Mouse (Mus musculus): ENCODE measurements around the gene Ess2. TPM values are rescaled to one million over a fixed set of nuclear protein-coding genes. Genes with fewer than 3 reads are reported as not detected.

Ess2 gene
- polyA plus RNA-seq, 1 experiment = 21.2 TPM

DNA sequence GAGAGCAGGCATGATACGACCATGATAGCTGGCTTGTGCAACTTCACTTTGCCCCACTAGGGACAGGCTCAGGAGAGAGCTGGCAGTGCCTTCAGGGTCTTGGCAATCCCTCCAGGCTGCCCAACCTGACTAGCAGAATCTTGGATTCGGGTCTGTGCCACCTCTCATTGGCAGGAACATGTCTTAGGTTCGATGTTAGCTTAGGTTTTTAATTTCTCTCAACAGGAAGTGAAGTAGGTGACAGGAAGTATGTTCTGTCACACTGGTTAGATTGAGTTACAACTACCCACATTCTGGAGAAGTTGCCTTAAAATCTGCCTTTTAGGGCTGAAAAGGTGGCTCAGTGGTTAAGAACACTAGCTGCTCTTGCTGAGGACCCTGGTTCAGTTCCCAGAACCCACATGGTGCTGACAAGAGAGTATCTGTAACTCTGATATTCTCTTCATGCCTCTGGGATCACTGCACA lies 23.3 kb upstream of the Ess2 start:
- Histone ChIP-seq H3K36me3 (ENCODE audit: control insufficient read depth, insufficient read depth) (no peaks in the 10 kb centered on the region), H3K79me2 (ENCODE audit: control insufficient read depth, insufficient read depth) (no peaks in the 10 kb centered on the region), H3K27me3 (ENCODE audit: control insufficient read depth, insufficient read depth, insufficient read length) (peaks cover 60% of the 10 kb centered on the region), H3K79me3 (ENCODE audit: low read depth) (no peaks in the 10 kb centered on the region), H3K4me3 (ENCODE audit: insufficient read depth, poor library complexity, severe bottlenecking) (no peak overlapping the region), H3ac (ENCODE audit: control insufficient read depth, insufficient read length, low read depth) (no peak overlapping the region)
- TF ChIP-seq MYOD1 (IDR thresholded peaks at IDR 0.05; ENCODE audit: control insufficient read depth, insufficient read length, low read depth) (no peak), USF1 (IDR thresholded peaks at IDR 0.05; ENCODE audit: low read depth) (no peak), CTCF (IDR thresholded peaks at IDR 0.05; ENCODE audit: control insufficient read depth, insufficient read depth, insufficient read length) (no peak), CEBPB (IDR thresholded peaks at IDR 0.05; ENCODE audit: low read depth) (no peak), FOSL1 (IDR thresholded peaks at IDR 0.05; ENCODE audit: insufficient read depth, low read length, poor library complexity, severe bottlenecking) (no peak), MAX (IDR thresholded peaks at IDR 0.05) (no peak), MYOG (IDR thresholded peaks at IDR 0.05; ENCODE audit: control insufficient read depth, extremely low read depth, insufficient read length) (no peak)

DNA sequence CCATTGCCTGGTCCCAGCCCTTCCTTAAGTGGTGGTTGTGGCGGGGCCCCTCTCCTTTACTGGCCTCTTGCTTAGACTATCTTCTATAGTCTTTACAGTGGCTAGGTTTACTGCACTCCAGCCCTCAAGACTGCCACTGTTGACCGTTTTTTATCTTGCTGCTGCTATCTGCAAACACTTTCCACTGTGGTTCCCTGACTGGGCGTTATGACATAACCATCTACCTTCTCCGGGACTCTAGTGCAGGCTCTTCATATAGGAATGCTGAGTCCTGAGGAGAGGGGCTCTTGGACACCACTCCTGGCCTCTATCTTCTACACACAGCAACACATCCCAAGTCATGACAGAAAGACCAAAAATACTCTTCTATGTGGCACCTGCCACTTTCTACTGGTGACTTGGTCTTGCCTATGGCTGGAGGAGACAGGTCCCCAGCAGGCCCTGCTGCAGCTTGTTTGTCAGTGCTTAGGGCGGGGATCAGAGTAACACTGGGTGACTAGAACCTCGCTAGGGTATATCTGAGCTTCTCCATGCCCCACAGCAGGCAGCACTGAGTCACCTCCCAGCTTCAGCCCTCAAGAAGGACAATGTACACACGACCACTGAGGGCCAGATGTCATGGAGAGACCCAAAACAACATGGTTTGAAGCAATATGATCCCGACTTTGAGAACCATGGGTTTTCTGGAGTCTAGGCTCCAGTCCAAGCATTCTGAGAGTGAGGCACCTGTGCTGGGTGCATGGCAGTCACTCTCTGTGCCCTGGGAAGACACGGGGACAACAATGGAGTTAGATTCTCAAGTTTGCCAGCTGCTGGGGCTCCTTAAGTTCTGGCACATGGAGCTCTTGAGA lies 22.7 kb upstream of the Ess2 start:
- Histone ChIP-seq H3K36me3 (ENCODE audit: control insufficient read depth, insufficient read depth) (no peaks in the 10 kb centered on the region), H3K79me2 (ENCODE audit: control insufficient read depth, insufficient read depth) (no peaks in the 10 kb centered on the region), H3K79me3 (ENCODE audit: low read depth) (no peaks in the 10 kb centered on the region), H3ac (ENCODE audit: control insufficient read depth, insufficient read length, low read depth) (no peak overlapping the region), H3K4me3 (ENCODE audit: insufficient read depth, poor library complexity, severe bottlenecking) (no peak overlapping the region), H3K27me3 (ENCODE audit: control insufficient read depth, insufficient read depth, insufficient read length) (peaks cover 60% of the 10 kb centered on the region)
- no peak for TF ChIP-seq USF1 (IDR thresholded peaks at IDR 0.05; ENCODE audit: low read depth)

DNA sequence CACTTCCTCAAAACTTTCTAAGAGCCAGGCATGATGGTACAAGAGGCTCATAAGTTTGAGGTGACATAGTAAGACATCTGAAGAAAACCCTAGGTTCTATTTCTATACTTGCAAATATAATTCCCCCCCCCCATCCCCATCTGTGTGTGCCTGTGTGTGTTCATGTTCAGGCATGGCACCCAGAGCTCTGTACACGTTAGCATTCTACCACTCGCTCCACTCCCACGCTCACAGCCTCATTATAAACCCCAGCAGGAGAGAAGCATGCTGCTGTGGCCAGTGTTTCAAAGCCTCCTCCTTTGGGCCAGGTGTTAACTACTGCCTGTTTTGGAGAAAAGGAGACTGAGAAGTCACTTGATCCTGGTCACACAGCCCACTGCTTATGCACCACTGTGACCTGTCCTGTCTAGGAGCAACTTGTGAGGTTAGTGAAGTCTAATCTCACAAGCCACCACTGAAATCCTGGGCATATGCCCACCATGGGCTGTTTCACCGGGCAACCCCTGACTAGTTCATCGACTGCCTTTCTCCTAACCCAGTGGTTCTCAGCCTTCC lies 20.8 kb upstream of the Ess2 start:
- no peak for TF ChIP-seq MYOD1 (IDR thresholded peaks at IDR 0.05; ENCODE audit: control insufficient read depth, insufficient read length, low read depth)
- no peak for TF ChIP-seq MAX (IDR thresholded peaks at IDR 0.05)
- TF ChIP-seq FOSL1 (IDR thresholded peaks at IDR 0.05; ENCODE audit: insufficient read depth, low read length, poor library complexity, severe bottlenecking) = no peak
- TF ChIP-seq CEBPB (IDR thresholded peaks at IDR 0.05; ENCODE audit: low read depth) = no peak
- no peak for TF ChIP-seq CTCF (IDR thresholded peaks at IDR 0.05; ENCODE audit: control insufficient read depth, insufficient read depth, insufficient read length)
- TF ChIP-seq MYOG (IDR thresholded peaks at IDR 0.05; ENCODE audit: control insufficient read depth, extremely low read depth, insufficient read length) = no peak
- TF ChIP-seq USF1 (IDR thresholded peaks at IDR 0.05; ENCODE audit: low read depth) = no peak
- H3K79me3 ChIP-seq (ENCODE audit: low read depth) = no peaks in the 10 kb centered on the region
- peaks cover 50% of the 10 kb centered on the region for H3K27me3 ChIP-seq (ENCODE audit: control insufficient read depth, insufficient read depth, insufficient read length)
- no peaks in the 10 kb centered on the region for H3K79me2 ChIP-seq (ENCODE audit: control insufficient read depth, insufficient read depth)
- H3ac ChIP-seq (ENCODE audit: control insufficient read depth, insufficient read length, low read depth) = no peak overlapping the region
- no peak overlapping the region for H3K4me3 ChIP-seq (ENCODE audit: insufficient read depth, poor library complexity, severe bottlenecking)
- no peaks in the 10 kb centered on the region for H3K36me3 ChIP-seq (ENCODE audit: control insufficient read depth, insufficient read depth)

DNA sequence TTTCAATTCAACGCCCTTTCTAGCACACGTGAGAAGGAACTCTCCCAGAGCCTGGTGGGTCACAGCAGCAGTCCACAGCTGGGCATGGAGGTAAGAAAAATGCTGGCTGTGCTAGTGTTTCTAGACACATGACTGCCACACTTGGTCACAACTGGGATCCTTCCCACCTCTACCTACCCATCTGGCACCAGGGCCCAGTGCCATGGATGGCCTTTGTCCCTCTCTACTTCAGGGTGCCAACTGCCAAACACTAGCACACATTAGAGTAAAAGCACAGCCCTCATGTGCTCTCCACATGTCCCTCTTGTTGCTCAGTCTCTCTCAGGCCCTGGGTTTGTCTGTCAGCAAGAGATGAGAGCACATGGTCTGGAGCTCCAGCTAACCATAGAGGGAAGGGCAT lies 18.5 kb upstream of the Ess2 start:
- TF ChIP-seq MYOD1 (IDR thresholded peaks at IDR 0.05; ENCODE audit: control insufficient read depth, insufficient read length, low read depth) (no peak), CEBPB (IDR thresholded peaks at IDR 0.05; ENCODE audit: low read depth) (no peak), USF1 (IDR thresholded peaks at IDR 0.05; ENCODE audit: low read depth) (no peak), CTCF (IDR thresholded peaks at IDR 0.05; ENCODE audit: control insufficient read depth, insufficient read depth, insufficient read length) (no peak), MAX (IDR thresholded peaks at IDR 0.05) (no peak)
- Histone ChIP-seq H3K27me3 (ENCODE audit: control insufficient read depth, insufficient read depth, insufficient read length) (peaks cover 29% of the 10 kb centered on the region), H3ac (ENCODE audit: control insufficient read depth, insufficient read length, low read depth) (no peak overlapping the region), H3K79me3 (ENCODE audit: low read depth) (no peaks in the 10 kb centered on the region), H3K36me3 (ENCODE audit: control insufficient read depth, insufficient read depth) (peaks cover 8% of the 10 kb centered on the region), H3K79me2 (ENCODE audit: control insufficient read depth, insufficient read depth) (no peaks in the 10 kb centered on the region), H3K4me3 (ENCODE audit: insufficient read depth, poor library complexity, severe bottlenecking) (no peak overlapping the region)

DNA sequence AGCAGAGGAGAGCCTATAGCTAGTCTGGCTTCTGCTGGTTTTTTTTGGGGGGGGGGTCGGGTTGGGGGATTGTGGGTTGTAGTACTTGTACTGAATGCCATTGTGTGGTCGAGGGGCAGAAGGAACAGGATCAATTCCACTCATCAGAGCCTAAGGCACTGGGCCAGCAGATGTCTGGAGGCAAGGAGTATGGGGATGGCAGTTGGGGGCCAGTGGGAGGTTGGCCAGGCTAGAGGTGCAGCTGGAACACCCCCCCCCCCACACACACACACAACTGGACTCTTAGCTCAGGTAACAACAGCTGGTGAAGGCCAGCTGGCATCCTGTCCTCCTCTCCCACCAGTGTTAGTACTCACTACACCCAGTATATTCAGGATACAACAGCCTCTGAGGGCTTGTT lies 18.1 kb upstream of the Ess2 start:
- Histone ChIP-seq H3K4me3 (ENCODE audit: insufficient read depth, poor library complexity, severe bottlenecking) (no peak overlapping the region), H3ac (ENCODE audit: control insufficient read depth, insufficient read length, low read depth) (no peak overlapping the region), H3K36me3 (ENCODE audit: control insufficient read depth, insufficient read depth) (peaks cover 8% of the 10 kb centered on the region), H3K27me3 (ENCODE audit: control insufficient read depth, insufficient read depth, insufficient read length) (peaks cover 25% of the 10 kb centered on the region), H3K79me3 (ENCODE audit: low read depth) (no peaks in the 10 kb centered on the region), H3K79me2 (ENCODE audit: control insufficient read depth, insufficient read depth) (no peaks in the 10 kb centered on the region)
- TF ChIP-seq CTCF (IDR thresholded peaks at IDR 0.05; ENCODE audit: control insufficient read depth, insufficient read depth, insufficient read length) (no peak), MYOD1 (IDR thresholded peaks at IDR 0.05; ENCODE audit: control insufficient read depth, insufficient read length, low read depth) (no peak), USF1 (IDR thresholded peaks at IDR 0.05; ENCODE audit: low read depth) (no peak), MYOG (IDR thresholded peaks at IDR 0.05; ENCODE audit: control insufficient read depth, extremely low read depth, insufficient read length) (no peak), MAX (IDR thresholded peaks at IDR 0.05) (no peak), FOSL1 (IDR thresholded peaks at IDR 0.05; ENCODE audit: insufficient read depth, low read length, poor library complexity, severe bottlenecking) (no peak), CEBPB (IDR thresholded peaks at IDR 0.05; ENCODE audit: low read depth) (no peak)

Measured in C2C12 (cell line).